Mouse (Mus musculus) myocyte (in vitro differentiated cells): ENCODE measurements at regions not wholly inside any gene's neighbourhood (a gene's known extent, or its start where the extent isn't known, plus 50 kb on each side); places are given as distances from the start of the nearest gene placed in this dataset.

Source experiments
- H3K27me3 ChIP-seq: one replicate; pipeline ENCODE4 v1.6.1; 2011; ENCODE audit not compliant: control insufficient read depth, insufficient read depth, insufficient read length
- H3K36me3 ChIP-seq: one replicate; pipeline ENCODE4 v1.6.1; 2011; ENCODE audit not compliant: control insufficient read depth, insufficient read depth
- H3K4me2 ChIP-seq: one replicate; pipeline ENCODE4 v1.6.1; 2011; ENCODE audit warnings: low read depth, control low read depth
- H3K4me3 ChIP-seq: one replicate; pipeline ENCODE4 v1.5.1; 2011; ENCODE audit warnings: mild to moderate bottlenecking, control low read depth, moderate library complexity
- H3K79me2 ChIP-seq: one replicate; pipeline ENCODE4 v1.6.1; 2011; ENCODE audit not compliant: control insufficient read depth, insufficient read depth
- H3ac ChIP-seq: one replicate; pipeline ENCODE4 v1.6.1; 2011; ENCODE audit not compliant: control insufficient read depth, insufficient read length
- CEBPB ChIP-seq: IDR thresholded peaks from 2 replicates; pipeline ENCODE4 v1.6.1; 2011; ENCODE audit warnings: mild to moderate bottlenecking, moderate library complexity; ENCODE audit not compliant: poor library complexity, insufficient read depth, severe bottlenecking
- E2F4 ChIP-seq: IDR thresholded peaks from one replicate; pipeline ENCODE4 v1.6.1; 2011; ENCODE audit warnings: mild to moderate bottlenecking, control low read depth, moderate library complexity; ENCODE audit not compliant: insufficient read depth
- MAX ChIP-seq: IDR thresholded peaks from one replicate; pipeline ENCODE4 v1.6.1; 2011; ENCODE audit warnings: low read depth, mild to moderate bottlenecking, control low read depth
- MYOD1 ChIP-seq, 3 experiments: IDR thresholded peaks; one replicate each; pipeline ENCODE4 v1.6.1; 2011; ENCODE audit warnings: control low read depth in 2 of 3, low read depth in 2 of 3, mild to moderate bottlenecking in 2 of 3, moderate library complexity in 1 of 3; ENCODE audit not compliant: insufficient read length in 2 of 3, control insufficient read depth in 1 of 3
- MYOG ChIP-seq, 3 experiments: IDR thresholded peaks; one replicate each; pipeline ENCODE4 v1.6.1; 2011; ENCODE audit warnings: control low read depth in 2 of 3, low read depth in 2 of 3, mild to moderate bottlenecking in 2 of 3; ENCODE audit not compliant: insufficient read length in 2 of 3, control insufficient read depth in 1 of 3, insufficient read depth in 1 of 3
- POLR2A ChIP-seq: IDR thresholded peaks from one replicate; pipeline ENCODE4 v1.6.1; 2011; ENCODE audit warnings: low read depth, mild to moderate bottlenecking, control low read depth, moderate library complexity; ENCODE audit not compliant: insufficient read length
- POLR2AphosphoS2 ChIP-seq: IDR thresholded peaks from one replicate; pipeline ENCODE4 v1.6.1; 2011; ENCODE audit warnings: low read depth, control low read depth; ENCODE audit not compliant: insufficient read length
- REST ChIP-seq: IDR thresholded peaks from one replicate; pipeline ENCODE4 v1.6.1; 2011; ENCODE audit warnings: mild to moderate bottlenecking, control low read depth, moderate library complexity; ENCODE audit not compliant: insufficient read depth, insufficient read length
- SRF ChIP-seq: IDR thresholded peaks from one replicate; pipeline ENCODE4 v1.6.1; 2011; ENCODE audit warnings: low read depth; ENCODE audit not compliant: control insufficient read depth, insufficient read length
- TCF12 ChIP-seq: IDR thresholded peaks from one replicate; pipeline ENCODE4 v1.6.1; 2011; ENCODE audit warnings: mild to moderate bottlenecking, control low read depth; ENCODE audit not compliant: poor library complexity, insufficient read depth, severe bottlenecking
- TCF3 ChIP-seq: IDR thresholded peaks from one replicate; pipeline ENCODE4 v1.6.1; 2011; ENCODE audit warnings: low read depth, control low read depth; ENCODE audit not compliant: insufficient read length
- USF1 ChIP-seq: IDR thresholded peaks from one replicate; pipeline ENCODE4 v1.6.1; 2011; ENCODE audit warnings: low read depth, mild to moderate bottlenecking, control low read depth, moderate library complexity

GRCm38 (mm10) chr1:33271437-33272145, 398.0 kb downstream of the Prim2 start:
- Histone ChIP-seq H3ac (no peak overlapping the region), H3K27me3 (no peaks in the 10 kb centered on the region), H3K79me2 (no peaks in the 10 kb centered on the region), H3K4me2 (no peak overlapping the region), H3K4me3 (no peak overlapping the region), H3K36me3 (no peaks in the 10 kb centered on the region)
- peak; percentile 11 for TF ChIP-seq USF1
- no peak for TF ChIP-seq MYOG (IDR thresholded peaks at IDR 0.05; ENCODE audit: control insufficient read depth in 1 of 3, insufficient read depth in 1 of 3, insufficient read length in 2 of 3, low read depth in 2 of 3)

DNA sequence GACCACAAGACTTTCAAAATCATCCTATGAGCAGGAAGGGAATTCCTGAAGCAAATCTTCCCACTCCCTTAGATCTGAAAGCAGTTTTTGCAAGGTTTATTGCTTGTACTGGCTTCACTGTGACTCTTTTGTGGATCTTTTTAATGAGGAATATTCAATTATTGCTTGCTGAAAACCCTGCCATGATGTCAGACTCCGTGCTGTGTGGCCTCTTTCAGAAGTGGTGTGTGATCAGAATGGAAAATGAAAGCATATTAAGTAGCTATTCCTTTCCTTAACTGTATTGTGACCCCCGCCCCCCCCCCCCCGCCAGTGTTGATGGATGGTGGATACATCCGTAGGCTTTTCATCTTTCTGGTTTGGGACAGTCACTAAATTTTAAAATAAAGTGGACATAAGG, 400.4 kb downstream of the Prim2 start:
- Histone ChIP-seq H3K4me2 (no peak overlapping the region), H3K79me2 (no peaks in the 10 kb centered on the region), H3K27me3 (no peaks in the 10 kb centered on the region), H3ac (no peak overlapping the region), H3K4me3 (no peak overlapping the region), H3K36me3 (no peaks in the 10 kb centered on the region)
- no peak for TF ChIP-seq REST
- TF ChIP-seq MYOG (IDR thresholded peaks at IDR 0.05; ENCODE audit: control insufficient read depth in 1 of 3, insufficient read depth in 1 of 3, insufficient read length in 2 of 3, low read depth in 2 of 3) = no peak
- no peak for TF ChIP-seq TCF12
- TF ChIP-seq USF1 = no peak
- TF ChIP-seq MAX = no peak
- no peak for TF ChIP-seq TCF3
- no peak for TF ChIP-seq POLR2A
- TF ChIP-seq POLR2AphosphoS2 = no peak
- no peak for TF ChIP-seq E2F4
- no peak for TF ChIP-seq SRF
- TF ChIP-seq MYOD1 (IDR thresholded peaks at IDR 0.05; ENCODE audit: control insufficient read depth in 1 of 3, insufficient read length in 2 of 3, low read depth in 2 of 3) = no peak

DNA sequence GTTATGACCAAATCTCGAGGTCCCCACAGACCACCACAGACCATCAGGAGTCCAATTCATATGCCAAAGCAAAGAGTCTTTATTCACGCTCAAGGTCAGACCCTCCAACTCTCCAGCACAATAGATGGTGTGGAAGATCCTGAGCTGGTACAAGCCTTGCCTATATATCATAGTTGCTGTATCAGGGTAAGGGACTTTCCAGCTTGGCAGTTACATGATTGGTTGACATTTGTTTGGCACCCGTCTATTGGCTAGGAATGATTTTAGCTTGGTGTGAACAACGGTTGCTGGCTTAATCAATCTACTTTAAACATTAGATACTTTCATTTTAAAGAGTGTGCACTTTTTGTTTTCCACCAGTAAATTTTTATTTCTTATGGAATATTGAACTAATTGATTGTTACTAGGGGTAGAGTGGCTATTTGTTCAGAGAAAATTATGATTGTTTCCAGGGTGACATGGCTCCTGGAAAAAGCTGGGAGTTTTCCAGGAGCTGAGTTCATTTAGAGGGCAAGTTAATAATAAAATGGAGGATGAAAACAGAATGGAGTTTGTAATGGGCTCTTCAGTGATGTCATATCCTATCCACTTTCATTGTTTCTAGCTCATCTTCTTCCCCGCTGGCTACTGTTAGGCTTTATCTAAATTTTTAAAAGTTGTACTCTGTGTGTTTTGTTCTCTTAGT, 403.7 kb downstream of the Prim2 start:
- Histone ChIP-seq H3K79me2 (no peaks in the 10 kb centered on the region), H3K4me2 (no peak overlapping the region), H3K4me3 (no peak overlapping the region), H3K27me3 (no peaks in the 10 kb centered on the region), H3K36me3 (no peaks in the 10 kb centered on the region), H3ac (no peak overlapping the region)
- TF ChIP-seq TCF3 = no peak
- TF ChIP-seq TCF12 = no peak
- no peak for TF ChIP-seq MAX
- TF ChIP-seq E2F4 = no peak
- no peak for TF ChIP-seq SRF
- no peak for TF ChIP-seq POLR2A

GRCm38 (mm10) chr1:33249474-33249873, 420.1 kb downstream of the Prim2 start:
- Histone ChIP-seq H3K79me2 (no peaks in the 10 kb centered on the region), H3K36me3 (no peaks in the 10 kb centered on the region), H3K27me3 (no peaks in the 10 kb centered on the region), H3K4me3 (no peak overlapping the region), H3K4me2 (no peak overlapping the region), H3ac (no peak overlapping the region)
- TF ChIP-seq REST (no peak), POLR2A (no peak), MYOG (IDR thresholded peaks at IDR 0.05; ENCODE audit: control insufficient read depth in 1 of 3, insufficient read depth in 1 of 3, insufficient read length in 2 of 3, low read depth in 2 of 3) (no peak), SRF (no peak), MYOD1 (IDR thresholded peaks at IDR 0.05; ENCODE audit: control insufficient read depth in 1 of 3, insufficient read length in 2 of 3, low read depth in 2 of 3) (no peak), TCF12 (no peak), MAX (no peak), TCF3 (no peak), E2F4 (no peak), POLR2AphosphoS2 (no peak), USF1 (no peak), CEBPB (no peak)

DNA sequence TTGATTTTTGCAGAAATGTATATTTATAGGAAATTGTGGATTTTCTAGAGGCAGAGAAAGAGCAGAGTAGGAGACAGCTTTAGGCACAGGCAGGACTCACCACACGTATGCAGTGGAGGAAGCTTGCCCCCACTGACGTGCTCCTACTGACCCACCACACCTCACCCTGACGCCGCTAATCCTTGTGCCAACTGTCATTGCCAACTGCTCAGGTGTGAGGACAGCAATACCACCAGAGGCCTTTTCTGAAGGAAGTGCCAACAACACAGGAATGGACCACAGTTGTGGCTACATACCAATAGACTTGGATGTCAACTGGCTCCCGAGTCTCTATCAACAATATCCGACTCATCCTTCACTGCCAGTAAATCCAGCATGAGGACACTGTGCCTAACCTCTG, 422.5 kb downstream of the Prim2 start:
- H3K4me3 ChIP-seq = no peak overlapping the region
- H3ac ChIP-seq = no peak overlapping the region
- H3K27me3 ChIP-seq = no peaks in the 10 kb centered on the region

More for the DNA sequence above, 422.5 kb downstream of the Prim2 start:
- TF ChIP-seq MYOD1 (IDR thresholded peaks at IDR 0.05; ENCODE audit: control insufficient read depth in 1 of 3, insufficient read length in 2 of 3, low read depth in 2 of 3) (no peak), REST (no peak), MAX (no peak), CEBPB (no peak), TCF12 (no peak), USF1 (no peak), POLR2A (no peak)
- Histone ChIP-seq H3K79me2 (no peaks in the 10 kb centered on the region), H3K36me3 (no peaks in the 10 kb centered on the region), H3K4me2 (no peak overlapping the region)
